Mouse (Mus musculus) erythroid progenitor cell, adult 5-6 weeks (primary cell): ENCODE measurements around the gene Sftpd. TPM values are rescaled to one million over a fixed set of nuclear protein-coding genes. Genes with fewer than 3 reads are reported as not detected.

Source experiments
- total RNA-seq, 2 experiments: library from RNA; stranded (forward) in 1 of 2; stranded (reverse) in 1 of 2; fragments of 150-400 nt in 1 of 2; fragments of 186-747, 209-891 nt in 1 of 2; gene quantifications; 2 replicates each; pipeline versions ENCODE4 v1.2.3 to v1.2.4; 2015 to 2017; ENCODE audit warnings: low replicate concordance in 2 of 2

Sftpd gene
- total RNA-seq, 2 experiments from 2014 or later: not detected

Other genes with a start within 250 kb of the Sftpd start
- 8.8 and 13.3 TPM in 2 replicates for gene Tspan14, start 218.3 kb downstream of the Sftpd start, total RNA-seq (2015; ENCODE audit: low replicate concordance)
- gene Tspan14, start 218.3 kb downstream of the Sftpd start, total RNA-seq (2017; ENCODE audit: low replicate concordance): 4.4 and 7.9 TPM in 2 replicates
- gene Fam213a, start 171.4 kb downstream of the Sftpd start, total RNA-seq (2015; ENCODE audit: low replicate concordance): 162 and 195 TPM in 2 replicates
- 261 and 301 TPM in 2 replicates for gene Fam213a, start 171.4 kb downstream of the Sftpd start, total RNA-seq (2017; ENCODE audit: low replicate concordance)
- not detected in 2 replicates for gene Dydc2, start 115.9 kb downstream of the Sftpd start, total RNA-seq (2015; ENCODE audit: low replicate concordance)
- gene Dydc2, start 115.9 kb downstream of the Sftpd start, total RNA-seq (2017; ENCODE audit: low replicate concordance): not detected in 2 replicates
- not detected in 2 replicates for gene Dydc1, start 112.2 kb downstream of the Sftpd start, total RNA-seq (2015; ENCODE audit: low replicate concordance)
- not detected in 2 replicates for gene Dydc1, start 112.2 kb downstream of the Sftpd start, total RNA-seq (2017; ENCODE audit: low replicate concordance)
- not detected in 2 replicates for gene Mat1a, start 80.1 kb downstream of the Sftpd start, total RNA-seq (2015; ENCODE audit: low replicate concordance)
- not detected in 2 replicates for gene Mat1a, start 80.1 kb downstream of the Sftpd start, total RNA-seq (2017; ENCODE audit: low replicate concordance)
- gene Sftpa1, start 53.4 kb downstream of the Sftpd start, total RNA-seq (2015; ENCODE audit: low replicate concordance): not detected in 2 replicates
- gene Sftpa1, start 53.4 kb downstream of the Sftpd start, total RNA-seq (2017; ENCODE audit: low replicate concordance): not detected in 2 replicates
- not detected in 2 replicates for gene Mbl1, start 33.7 kb downstream of the Sftpd start, total RNA-seq (2015; ENCODE audit: low replicate concordance)
- gene Mbl1, start 33.7 kb downstream of the Sftpd start, total RNA-seq (2017; ENCODE audit: low replicate concordance): not detected in 2 replicates
- gene Gm2832, start 93.7 kb upstream of the Sftpd start, total RNA-seq (2015; ENCODE audit: low replicate concordance): not detected in 2 replicates
- gene Gm2832, start 93.7 kb upstream of the Sftpd start, total RNA-seq (2017; ENCODE audit: low replicate concordance): not detected in 2 replicates
- not detected in 2 replicates for gene Gm5798, start 163.5 kb upstream of the Sftpd start, total RNA-seq (2015; ENCODE audit: low replicate concordance)
- gene Gm5798, start 163.5 kb upstream of the Sftpd start, total RNA-seq (2017; ENCODE audit: low replicate concordance): not detected in 2 replicates
- not detected in 2 replicates for gene Gm7945, start 201.2 kb upstream of the Sftpd start, total RNA-seq (2015; ENCODE audit: low replicate concordance)
- not detected in 2 replicates for gene Gm7945, start 201.2 kb upstream of the Sftpd start, total RNA-seq (2017; ENCODE audit: low replicate concordance)
- gene Gm6482, start 223.1 kb upstream of the Sftpd start, total RNA-seq (2015; ENCODE audit: low replicate concordance): not detected in 2 replicates
- gene Gm6482, start 223.1 kb upstream of the Sftpd start, total RNA-seq (2017; ENCODE audit: low replicate concordance): not detected in 2 replicates